Mouse (Mus musculus) retina, postnatal 1 day (tissue): ENCODE measurements around the gene Fate1.
"Not testable (repeated sequence)": the region's sequence is repeated elsewhere in the genome, so short reads cannot be mapped to it uniquely, and the experiment has no call there.

Source experiments
- DNase-seq: peaks from one replicate; pipeline ENCODE4 v3.0.0-alpha.2; 2012

Fate1 gene

DNA sequence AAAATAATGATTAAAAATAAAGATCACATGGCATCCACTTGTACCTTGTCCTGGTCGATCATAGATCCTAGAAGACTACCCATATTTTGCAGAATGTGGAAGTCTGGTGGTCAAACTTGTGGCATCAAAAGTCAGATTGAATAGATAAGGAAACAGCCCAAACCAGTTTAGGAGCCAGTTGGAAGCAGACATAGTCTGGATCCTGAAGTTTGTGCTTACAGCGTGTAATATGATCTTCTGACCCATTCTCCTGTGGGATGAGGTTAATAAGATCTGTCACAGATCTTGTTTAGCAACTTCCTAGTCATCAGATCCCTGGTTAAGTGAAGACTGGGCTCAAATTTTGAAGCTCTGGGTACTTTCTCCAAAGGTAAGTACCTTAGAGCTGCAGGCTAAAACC, at the start of gene Fate1:
Gene Fate1, plus strand, starts transcription at position 301 of the 400 bp plus-strand sequence.
- DNase-seq, result no peak

DNA sequence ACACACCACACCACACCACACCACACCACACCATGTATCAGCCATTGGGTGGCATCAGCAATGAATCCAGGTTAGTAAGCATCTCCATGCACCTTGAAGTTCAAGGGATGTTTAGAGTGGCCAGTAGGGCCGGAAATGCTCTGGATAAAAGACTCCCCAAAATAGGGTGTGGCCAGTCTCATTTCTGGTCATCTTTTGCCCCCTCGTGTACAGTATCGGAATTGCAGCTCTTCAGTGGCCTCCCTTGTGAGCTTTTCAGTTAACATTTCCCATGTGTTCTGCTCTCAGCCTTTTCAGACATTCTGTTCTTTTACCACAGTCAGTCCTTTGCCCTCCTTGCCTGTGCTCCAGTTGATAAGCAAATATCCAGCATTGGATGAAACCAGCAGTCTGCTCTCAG, 26.2 kb upstream of the Fate1 start:
- peak; percentile 59 for DNase-seq

- no peak for DNase-seq
Measured at GRCm38 (mm10) chrX:71958366-71958765, 14.4 kb upstream of the Fate1 start.

GRCm38 (mm10) chrX:71962073-71963051, 10.4 kb upstream of the Fate1 start, which contains the start of gene Prrg3:
Gene Prrg3 (plus strand): TSS chrX:71962624.
- DNase-seq, result peak; percentile 79

- no peak for DNase-seq
Measured at GRCm38 (mm10) chrX:71963275-71963912, 9.4 kb upstream of the Fate1 start.

GRCm38 (mm10) chrX:71968216-71968615, 4.6 kb upstream of the Fate1 start:
- no peak for DNase-seq

- no peak for DNase-seq
Measured at GRCm38 (mm10) chrX:71968816-71969215, 4.0 kb upstream of the Fate1 start.

GRCm38 (mm10) chrX:71971325-71971724, 1.5 kb upstream of the Fate1 start:
- DNase-seq, result no peak

DNA sequence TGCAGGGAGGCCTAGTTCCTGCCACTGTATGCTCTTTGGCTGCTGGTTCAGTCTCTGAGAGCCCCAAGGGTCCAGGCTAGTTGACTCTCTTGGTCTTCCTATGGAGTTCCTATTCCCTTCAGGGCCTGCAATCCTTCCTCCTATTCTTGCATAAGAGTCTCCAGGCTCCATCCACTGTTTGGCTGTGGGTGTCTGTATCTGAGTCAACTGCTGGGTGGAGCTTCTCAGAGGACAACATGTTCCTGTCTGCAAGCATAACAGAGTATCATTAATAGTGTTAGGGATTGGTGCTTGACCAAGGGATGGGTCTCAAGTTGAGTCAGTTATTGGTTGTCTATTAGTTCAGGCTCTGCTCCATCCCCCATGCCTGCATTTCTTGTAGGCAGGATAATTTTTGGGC, 4.9 kb downstream of the Fate1 start:
- DNase-seq, result not testable (repeated sequence)

GRCm38 (mm10) chrX:71980443-71980842, 7.7 kb downstream of the Fate1 start:
- no peak for DNase-seq

GRCm38 (mm10) chrX:71981322-71981721, 8.5 kb downstream of the Fate1 start:
- DNase-seq, result no peak

GRCm38 (mm10) chrX:71983205-71983604, 10.4 kb downstream of the Fate1 start:
- no peak for DNase-seq

- peak; percentile 22 for DNase-seq
Measured at GRCm38 (mm10) chrX:71983775-71984174, 11.0 kb downstream of the Fate1 start.

- no peak for DNase-seq
Measured at GRCm38 (mm10) chrX:71991549-71991948, 18.8 kb downstream of the Fate1 start, which contains the start of gene Cnga2. Gene Cnga2 (plus strand): TSS chrX:71991849.

DNA sequence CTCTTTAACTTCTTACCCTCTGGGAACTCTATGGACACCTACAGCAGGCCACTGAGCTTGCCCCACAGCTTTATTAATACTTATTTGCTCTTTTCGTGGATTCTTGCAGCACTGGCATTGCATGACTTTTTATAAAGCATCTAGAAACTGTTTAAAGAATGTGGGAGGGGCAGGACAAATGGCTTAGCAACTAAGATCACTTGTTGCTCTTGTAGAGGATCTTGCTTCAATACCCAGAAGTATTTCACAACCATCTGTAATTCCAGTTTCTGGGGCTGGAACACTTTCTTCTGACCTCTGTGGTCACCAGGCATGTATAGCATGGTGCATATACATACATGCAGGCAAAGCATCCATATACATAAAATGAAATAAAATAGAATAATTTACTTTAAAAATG, 23.2 kb downstream of the Fate1 start:
- DNase-seq, result no peak

GRCm38 (mm10) chrX:72009930-72010329, 37.1 kb downstream of the Fate1 start:
- DNase-seq, result no peak

DNA sequence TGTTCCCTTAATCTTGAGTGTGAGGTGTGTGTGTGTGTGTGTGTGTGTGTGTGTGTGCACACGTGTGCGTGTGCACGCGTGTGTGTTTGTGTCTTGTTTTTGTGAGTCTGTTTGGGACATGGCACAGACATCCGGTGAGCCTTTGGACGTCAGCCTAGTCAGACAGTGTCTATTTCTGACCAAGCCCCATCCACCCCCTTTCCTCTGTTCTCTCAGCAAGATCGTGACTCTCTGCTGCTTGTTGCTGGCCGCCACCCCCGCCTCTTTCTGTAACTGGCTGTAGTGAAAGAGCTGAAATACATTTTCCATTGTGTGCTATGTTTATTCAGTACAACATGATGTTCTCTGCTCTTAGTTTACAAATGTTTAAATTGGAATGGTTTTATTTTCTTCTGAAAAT, 39.5 kb downstream of the Fate1 start:
- DNase-seq, result peak; percentile 18

DNA sequence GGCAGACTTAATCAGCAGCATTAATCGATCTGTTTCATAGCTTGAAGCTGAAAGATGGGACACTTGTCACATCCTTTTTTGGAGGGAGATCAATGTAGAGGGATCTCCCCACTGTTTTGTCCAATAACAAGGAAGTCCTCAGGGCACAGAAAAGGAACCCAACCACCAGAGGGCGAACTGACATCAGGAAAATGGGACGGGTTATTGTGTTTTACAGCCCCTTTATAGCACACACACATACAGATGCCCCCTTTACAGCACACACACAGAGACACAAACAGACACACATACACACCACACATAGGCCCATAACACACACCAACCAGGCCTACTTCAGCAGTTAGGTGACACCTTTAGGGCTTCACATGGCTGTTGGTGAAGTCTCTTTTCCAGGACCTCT, 40.0 kb downstream of the Fate1 start:
- peak; percentile 54 for DNase-seq

DNA sequence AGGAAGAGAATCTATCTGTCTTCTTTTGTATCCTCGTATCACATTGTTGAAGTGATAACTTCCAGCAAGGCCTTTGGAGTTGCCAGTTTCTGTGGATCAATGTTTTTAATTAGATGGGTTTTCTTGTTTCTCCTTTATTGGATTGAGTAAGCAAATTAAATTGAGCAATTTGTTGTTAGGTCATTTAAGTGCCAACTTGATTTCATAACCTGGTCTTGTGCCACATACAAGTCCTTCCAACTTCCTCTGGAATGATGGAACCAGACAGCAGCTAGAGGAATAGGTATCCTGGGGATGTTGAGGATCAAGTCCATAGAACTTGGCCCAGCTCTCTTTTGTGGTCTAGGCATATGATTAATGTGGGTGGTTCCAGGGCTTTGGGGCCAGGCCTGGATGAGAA, 49.5 kb downstream of the Fate1 start:
- no peak for DNase-seq

DNA sequence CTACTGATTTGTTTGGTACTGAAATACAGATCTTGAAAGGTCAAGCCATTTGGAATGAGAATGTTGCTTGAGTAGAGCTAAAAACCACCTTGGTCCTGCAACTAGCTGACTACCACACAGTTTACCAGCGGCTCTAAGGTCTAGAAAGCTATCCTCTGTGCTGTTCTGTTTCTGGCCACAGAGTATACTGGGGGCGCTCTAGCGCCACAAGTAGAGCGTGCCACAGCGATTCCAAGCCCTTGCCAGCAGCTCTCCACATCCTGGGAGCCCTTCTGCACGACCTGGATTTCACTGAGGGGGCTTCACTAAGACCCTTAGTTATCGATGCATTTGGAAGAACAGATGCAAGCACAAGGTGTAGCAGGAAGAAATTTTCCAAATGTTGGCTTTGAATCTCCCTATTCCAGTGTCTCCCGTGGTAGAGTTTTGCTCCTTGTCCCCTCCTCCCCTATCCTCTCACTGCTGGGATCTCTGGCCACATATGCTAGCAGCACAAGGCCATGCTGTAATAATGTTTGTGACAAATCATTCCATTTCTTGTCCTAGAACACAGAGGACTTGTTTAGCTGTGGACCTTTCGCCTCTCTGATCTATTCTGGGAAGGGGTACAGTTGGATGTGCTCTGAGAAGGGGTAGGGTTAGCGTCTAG, 50.1 kb downstream of the Fate1 start:
- peak; percentile 58 for DNase-seq

GRCm38 (mm10) chrX:72023542-72023941, 50.8 kb downstream of the Fate1 start:
- no peak for DNase-seq
